Mouse (Mus musculus) gastrocnemius, adult 2 months (tissue): ENCODE measurements around the gene Fam217b. TPM values are rescaled to one million over a fixed set of nuclear protein-coding genes. Genes with fewer than 3 reads are reported as not detected.

Experiments used
- DNase-seq: peaks from one replicate; pipeline ENCODE4 v3.0.0; 2022
- H3K27ac ChIP-seq: fragments of 200-600 bp; 2 replicates; pipeline ENCODE4 v1.8.1; 2022; ENCODE audit warnings: mild to moderate bottlenecking
- H3K4me3 ChIP-seq: fragments of 200-600 bp; 2 replicates; pipeline ENCODE4 v1.8.1; 2022; ENCODE audit warnings: mild to moderate bottlenecking, moderate library complexity
- CTCF ChIP-seq: fragments of 200-600 bp; IDR thresholded peaks from 2 replicates; pipeline ENCODE4 v1.8.1; 2022; ENCODE audit warnings: antibody characterized with exemption, mild to moderate bottlenecking, moderate library complexity
- intact Hi-C: fragments of 180-260 bp; cut with DNase I; formaldehyde crosslinking; loops from one replicate; pipeline ENCODE4 v1.15.1; 2025
- total RNA-seq, 2 experiments: library from RNA; stranded (reverse); gene quantifications; 2 replicates each; pipeline ENCODE4 v1.2.3; 2021

Fam217b gene
- total RNA-seq, 2 experiments from 2014 or later: 1.8 to 3.1 TPM

- TF ChIP-seq CTCF: no peak
- intact Hi-C loops: loop anchor here (10.0 kb wide), 1 partner anchor 243 kb away; no protein-coding TSS in a partner anchor
Measured at GRCm38 (mm10) chr2:178422186-178422585, 7.9 kb downstream of the Fam217b start.

GRCm38 (mm10) chr2:178423223-178423622, 8.9 kb downstream of the Fam217b start:
- no peak overlapping the region for H3K4me3 ChIP-seq
- intact Hi-C loops: loop anchor here (10.0 kb wide), 1 partner anchor 242 kb away; no protein-coding TSS in a partner anchor
- no peak overlapping the region for H3K27ac ChIP-seq
- no peak for DNase-seq
- TF ChIP-seq CTCF: no peak

More at GRCm38 (mm10) chr2:178422186-178422585, 7.9 kb downstream of the Fam217b start:
- DNase-seq: no peak
- Histone ChIP-seq H3K4me3 (no peak overlapping the region), H3K27ac (no peak overlapping the region)

- no peak for DNase-seq
- intact Hi-C loops: loop anchor here (5.0 to 10.0 kb wide), 2 partner anchors 81 to 239 kb away; no protein-coding TSS in a partner anchor
- peak; percentile 68 for TF ChIP-seq CTCF
- Histone ChIP-seq H3K27ac (no peak overlapping the region), H3K4me3 (no peak overlapping the region)
Measured at GRCm38 (mm10) chr2:178426229-178426628, 11.9 kb downstream of the Fam217b start.

- no peak for TF ChIP-seq CTCF
- H3K4me3 ChIP-seq: no peak overlapping the region
- intact Hi-C loops: loop anchor here (5.0 to 10.0 kb wide), 2 partner anchors 80 to 238 kb away; no protein-coding TSS in a partner anchor
- H3K27ac ChIP-seq: no peak overlapping the region
- DNase-seq: no peak
Measured at GRCm38 (mm10) chr2:178427181-178427580, 12.9 kb downstream of the Fam217b start.

GRCm38 (mm10) chr2:178428183-178428582, 13.9 kb downstream of the Fam217b start:
- Histone ChIP-seq H3K4me3 (no peak overlapping the region), H3K27ac (no peak overlapping the region)
- intact Hi-C loops: loop anchor here (5.0 to 10.0 kb wide), 2 partner anchors 79 to 237 kb away; no protein-coding TSS in a partner anchor
- DNase-seq: no peak
- no peak for TF ChIP-seq CTCF

GRCm38 (mm10) chr2:178428676-178429075, 14.4 kb downstream of the Fam217b start:
- no peak for TF ChIP-seq CTCF
- Histone ChIP-seq H3K4me3 (no peak overlapping the region), H3K27ac (no peak overlapping the region)
- DNase-seq: no peak
- intact Hi-C loops: loop anchor here (5.0 to 10.0 kb wide), 2 partner anchors 79 to 236 kb away; no protein-coding TSS in a partner anchor

GRCm38 (mm10) chr2:178429426-178429825, 15.1 kb downstream of the Fam217b start:
- no peak for TF ChIP-seq CTCF
- Histone ChIP-seq H3K4me3 (no peak overlapping the region), H3K27ac (no peak overlapping the region)
- intact Hi-C loops: loop anchor here (5.0 to 10.0 kb wide), 2 partner anchors 78 to 235 kb away; no protein-coding TSS in a partner anchor
- no peak for DNase-seq

GRCm38 (mm10) chr2:178430231-178430630, 15.9 kb downstream of the Fam217b start, which contains the start of gene Cdh26:
Gene Cdh26, plus strand, starts transcription at chr2:178430531.
- no peak for DNase-seq
- intact Hi-C loops: no loop called here
- no peak for TF ChIP-seq CTCF
- Histone ChIP-seq H3K4me3 (no peak within 1 kb of the TSS), H3K27ac (no peak within 1 kb of the TSS)

- Histone ChIP-seq H3K27ac (no peak overlapping the region), H3K4me3 (no peak overlapping the region)
- no peak for TF ChIP-seq CTCF
- DNase-seq: no peak
- intact Hi-C loops: no loop called here
Measured at GRCm38 (mm10) chr2:178433495-178433894, 19.2 kb downstream of the Fam217b start.

- intact Hi-C loops: no loop called here
- no peak for TF ChIP-seq CTCF
- no peak overlapping the region for H3K4me3 ChIP-seq
- DNase-seq: no peak
- H3K27ac ChIP-seq: no peak overlapping the region
Measured at GRCm38 (mm10) chr2:178433903-178434302, 19.6 kb downstream of the Fam217b start.

- DNase-seq: no peak
- TF ChIP-seq CTCF: no peak
Measured at GRCm38 (mm10) chr2:178437311-178437710, 23.0 kb downstream of the Fam217b start.

GRCm38 (mm10) chr2:178449386-178449785, 35.1 kb downstream of the Fam217b start:
- Histone ChIP-seq H3K27ac (no peak overlapping the region), H3K4me3 (no peak overlapping the region)
- intact Hi-C loops: no loop called here
- DNase-seq: no peak
- TF ChIP-seq CTCF: no peak

More at GRCm38 (mm10) chr2:178437311-178437710, 23.0 kb downstream of the Fam217b start:
- no peak overlapping the region for H3K4me3 ChIP-seq
- no peak overlapping the region for H3K27ac ChIP-seq
- intact Hi-C loops: no loop called here

GRCm38 (mm10) chr2:178450236-178450635, 35.9 kb downstream of the Fam217b start:
- intact Hi-C loops: no loop called here
- Histone ChIP-seq H3K27ac (no peak overlapping the region), H3K4me3 (no peak overlapping the region)
- DNase-seq: no peak
- no peak for TF ChIP-seq CTCF

GRCm38 (mm10) chr2:178450961-178451360, 36.6 kb downstream of the Fam217b start:
- no peak for TF ChIP-seq CTCF
- intact Hi-C loops: no loop called here
- Histone ChIP-seq H3K4me3 (no peak overlapping the region), H3K27ac (no peak overlapping the region)
- DNase-seq: no peak
